Mouse (Mus musculus): ENCODE measurements around the gene Isg20l2.

DNA sequence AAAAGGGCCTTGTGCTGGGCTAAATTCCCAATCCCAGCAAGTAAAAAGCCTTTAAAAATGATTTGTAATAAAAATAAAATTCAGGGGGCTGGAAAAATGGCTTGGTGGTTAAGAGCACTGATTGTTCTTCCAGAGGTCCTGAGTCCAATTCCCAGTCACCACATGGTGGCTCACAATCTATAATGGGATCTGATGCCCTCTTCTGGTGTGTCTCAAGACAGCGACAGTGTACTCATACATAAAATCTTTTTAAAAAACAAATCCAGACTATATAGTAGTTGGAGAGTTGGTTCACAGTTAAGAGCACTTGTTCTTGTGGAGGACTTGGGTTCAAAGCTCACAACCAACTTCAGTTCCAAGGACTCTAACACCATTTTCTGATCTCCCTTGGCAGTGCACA lies 13.1 kb upstream of the Isg20l2 start:
- TF ChIP-seq CTCF (IDR thresholded peaks at IDR 0.05; ENCODE audit: low read depth) (peak; percentile 23; the same call in 1 of the 2 replicates), EP300 (optimal IDR thresholded peaks at IDR 0.05) (no peak)

Measured in stomach, postnatal 0 days (tissue).